Mouse (Mus musculus) lung, adult 2 months (tissue): Measurements from ENCODE around the gene Bicc1.

Source experiments
- CTCF ChIP-seq: fragments of 200-500 bp; IDR thresholded peaks from 2 replicates; pipeline ENCODE4 v1.5.1; 2011; ENCODE audit warnings: mild to moderate bottlenecking, low read length, control low read depth; ENCODE audit not compliant: insufficient read depth
- POLR2A ChIP-seq: fragments of 200-500 bp; IDR thresholded peaks from 2 replicates; pipeline ENCODE4 v1.6.1; 2011; ENCODE audit warnings: low read depth, mild to moderate bottlenecking, control low read depth, low read length, borderline replicate concordance; ENCODE audit errors: extremely low read depth

DNA sequence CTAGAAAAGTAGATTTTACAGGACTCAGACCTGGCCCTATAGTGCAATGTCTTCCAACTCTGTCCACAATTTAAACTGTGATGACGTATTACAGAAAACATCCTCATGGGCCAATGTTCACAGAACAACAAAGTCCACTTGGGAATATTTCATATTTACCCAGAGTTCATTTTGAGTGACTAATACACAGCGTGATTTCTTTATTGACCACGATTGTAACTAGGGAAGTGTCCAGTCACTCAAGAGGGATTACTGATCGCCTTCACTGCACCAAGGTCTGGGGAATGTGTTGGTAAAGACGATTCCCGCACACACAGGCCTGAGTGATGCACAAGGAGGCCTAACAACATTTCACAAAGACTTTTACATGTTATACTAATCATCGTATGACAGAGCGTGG is 197.9 kb downstream of the Bicc1 start:
- TF ChIP-seq CTCF, result no peak
- no peak for TF ChIP-seq POLR2A
